In genomic region chr2:142399490-142399889, GRCm38 (mm10) we compare ENCODE assay signal across 28 mouse cellular contexts.
DNase-seq lines count a peak whose midpoint lies in the region; ATAC-seq and TF ChIP-seq lines count a peak whose summit lies in the region.
"Had no signal": no experiment of that assay in that cellular context is flagged by ENCODE, and none has a peak within 500 bp of the region (broad histone marks: within the 10 kb centered on the region; RNA-seq: fewer than 3 reads in every experiment).

No protein-coding gene starts in this region.

- H3K4me1 ChIP-seq in heart, embryonic 10.5 days, result peaks cover 8% of the 10 kb centered on the region; the same call in 1 of the 2 replicates
- no peaks in the 10 kb centered on the region for H3K4me1 ChIP-seq in heart, adult 2 months (ENCODE audit: control insufficient read depth, insufficient read depth, low read length)
- H3K4me1 ChIP-seq in liver, embryonic 16.5 days (ENCODE audit: control insufficient read depth, low read depth, low read length), result no peaks in the 10 kb centered on the region

- no peaks in the 10 kb centered on the region for H3K27me3 ChIP-seq in heart, embryonic 10.5 days (ENCODE audit: insufficient read depth, poor library complexity, severe bottlenecking)
- no peaks in the 10 kb centered on the region for H3K27me3 ChIP-seq in heart, adult 2 months (ENCODE audit: control insufficient read depth, insufficient read depth, low read length)
- H3K27me3 ChIP-seq in liver, embryonic 16.5 days (ENCODE audit: control insufficient read depth, insufficient read depth, low read depth, low read length), result no peaks in the 10 kb centered on the region
- H3K27me3 ChIP-seq: embryonic facial prominence, embryonic 13.5 days; forebrain, embryonic 15.5 days had no signal

- no peak overlapping the region for H3K9ac ChIP-seq in heart, adult 2 months (ENCODE audit: low read depth, low read length)
- no peak overlapping the region for H3K9ac ChIP-seq in liver, embryonic 16.5 days (ENCODE audit: low read depth, low read length)
- H3K9ac ChIP-seq: embryonic facial prominence, embryonic 13.5 days; forebrain, embryonic 15.5 days; hindbrain, embryonic 14.5 days had no signal

- H3K4me3 ChIP-seq in heart, embryonic 10.5 days, result no peak overlapping the region
- no peak overlapping the region for H3K4me3 ChIP-seq in heart, adult 2 months
- no peak overlapping the region for H3K4me3 ChIP-seq in liver, embryonic 16.5 days (ENCODE audit: low read depth, low read length)
- H3K4me3 ChIP-seq: embryonic facial prominence, embryonic 13.5 days; forebrain, embryonic 15.5 days; left cerebral cortex, adult 2 months had no signal

- 19% methylated on average over 1 of the region's 1 CpGs for WGBS in heart, embryonic 10.5 days
- WGBS in heart, adult 2 months, result 60% methylated on average over 1 of the region's 1 CpGs
- 29% methylated on average over 1 of the region's 1 CpGs for WGBS in liver, embryonic 16.5 days (ENCODE audit: insufficient replicate concordance)

- TF ChIP-seq POLR2A in heart, adult 2 months (IDR thresholded peaks at IDR 0.05; ENCODE audit: insufficient read depth, low read depth, low read length), result no peak

- peak; percentile 91 for ATAC-seq in liver, embryonic 16.5 days (ENCODE audit: low read depth)
- ATAC-seq: CD4-positive, CD25-positive, alpha-beta regulatory T cell, adult 4 months; forebrain, embryonic 15.5 days; inflammation-experienced regulatory T-cells, adult 6 months; Patski had no signal

- H3K36me3 ChIP-seq in heart, embryonic 10.5 days, result no peaks in the 10 kb centered on the region
- no peaks in the 10 kb centered on the region for H3K36me3 ChIP-seq in heart, adult 2 months (ENCODE audit: control insufficient read depth, insufficient read depth, low read length)
- no peaks in the 10 kb centered on the region for H3K36me3 ChIP-seq in liver, embryonic 16.5 days (ENCODE audit: control insufficient read depth, insufficient read depth)
- H3K36me3 ChIP-seq: embryonic facial prominence, embryonic 13.5 days; forebrain, embryonic 15.5 days had no signal

- no peaks in the 10 kb centered on the region for H3K9me3 ChIP-seq in heart, embryonic 10.5 days
- no peaks in the 10 kb centered on the region for H3K9me3 ChIP-seq in liver, embryonic 16.5 days (replicated peaks; ENCODE audit: control insufficient read depth, low read length)
- H3K9me3 ChIP-seq: embryonic facial prominence, embryonic 13.5 days; forebrain, embryonic 15.5 days had no signal

- H3K79me2 ChIP-seq in heart, adult 2 months (replicated peaks; ENCODE audit: control insufficient read depth, insufficient read depth, low read length), result no peaks in the 10 kb centered on the region

- TF ChIP-seq CTCF in heart, adult 2 months (IDR thresholded peaks at IDR 0.05), result no peak

- peak overlapping the region; percentile 16; the same call in 1 of the 2 replicates for H3K27ac ChIP-seq in heart, embryonic 10.5 days
- no peak overlapping the region for H3K27ac ChIP-seq in heart, adult 2 months
- 0 out of 2 replicates have a peak overlapping the region, but pooled peaks have one; percentile 41 for H3K27ac ChIP-seq in liver, embryonic 16.5 days (ENCODE audit: low read length)
- H3K27ac ChIP-seq: embryonic facial prominence, embryonic 13.5 days; forebrain, embryonic 15.5 days; hindbrain, embryonic 14.5 days; kidney, postnatal 0 days; left cerebral cortex, adult 2 months had no signal

- intact Hi-C loops in heart, adult 2 months (cut with DNase I), result no loop called here
- intact Hi-C loops in left cerebral cortex, postnatal 10 days (cut with DNase I), result no loop called here

- peak overlapping the region; percentile 39 for H3K4me2 ChIP-seq in liver, embryonic 16.5 days (ENCODE audit: low read depth, low read length)
- H3K4me2 ChIP-seq: embryonic facial prominence, embryonic 13.5 days; forebrain, embryonic 15.5 days; hindbrain, embryonic 14.5 days; midbrain, embryonic 11.5 days had no signal

- no peak for TF ChIP-seq EP300 in heart, adult 2 months (IDR thresholded peaks at IDR 0.05; ENCODE audit: insufficient read depth, low read depth, low read length)

- no peak for DNase-seq in heart, embryonic 10.5 days (ENCODE audit: low spot score)
- DNase-seq in heart, adult 2 months, result no peak
- DNase-seq in 3134 (ENCODE audit: extremely low read depth, insufficient read length, low spot score), result peak; percentile 9
- peak; percentile 64 for DNase-seq in c-Kit-positive CD71-positive TER-119-negative erythroid progenitor cells, embryonic 14.5 days (ENCODE audit: low read depth)
- no peak for DNase-seq in retina, postnatal 1 day
- DNase-seq in left cerebral cortex, postnatal 10 days (ENCODE audit: extremely low spot score in 1 of 2, low spot score in 2 of 2), result no peak
- DNase-seq: adrenal gland, postnatal 36 days; cerebellum, adult 2 months; cerebellum, postnatal 36 days; embryo, embryonic 11 days; gastrocnemius, postnatal 36 days; kidney, adult 2 months; left cerebral cortex, postnatal 4 days; lung, postnatal 10 days; right cerebral cortex, adult 18-20 months; right cerebral cortex, postnatal 4 days; thymus, adult 18-20 months; thymus, postnatal 36 days had no signal

Comparison
In these comparisons a context has a peak if more than half of its experiments do, and no peak if none do; other contexts are left out.
1. DNase-seq: peak in 3134 (single experiment) and c-Kit-positive CD71-positive TER-119-negative erythroid progenitor cells, embryonic 14.5 days (single experiment); none in heart, embryonic 10.5 days (single experiment), heart, adult 2 months (0 of 2), retina, postnatal 1 day (single experiment) and left cerebral cortex, postnatal 10 days (0 of 2).